Mouse (Mus musculus): Measurements from ENCODE around the gene Gm45521. TPM values are rescaled to one million over a fixed set of nuclear protein-coding genes. Genes with fewer than 3 reads are reported as not detected.

The Gm45521 gene
- not detected in 2 replicates for polyA plus RNA-seq (2016; fragmentation: Nextera tagmentation; extraction: Ambion mirVana)

GRCm38 (mm10) chr14:7957049-7957448 lies at the start of gene Gm45521:
TSS of gene Gm45521 (plus strand) at chr14:7957288.
- H3K27ac ChIP-seq: no peak within 1 kb of the TSS
- ATAC-seq (ENCODE audit: insufficient number of reproducible peaks, insufficient read depth, low FRiP score, low TSS enrichment, low read depth): no peak
- H3K9ac ChIP-seq (replicated peaks): no peak within 1 kb of the TSS
- no peaks in the 10 kb centered on the region; the same call in 1 of the 2 replicates for H3K27me3 ChIP-seq
- H3K4me2 ChIP-seq: no peak within 1 kb of the TSS
- H3K4me1 ChIP-seq (replicated peaks): peaks cover 17% of the 10 kb centered on the region
- peaks cover 2% of the 10 kb centered on the region; the same call in 1 of the 2 replicates for H3K36me3 ChIP-seq
- H3K4me3 ChIP-seq (replicated peaks): no peak within 1 kb of the TSS
- no peaks in the 10 kb centered on the region for H3K9me3 ChIP-seq
- 59% methylated on average over 9 of the region's 9 CpGs for WGBS

GRCm38 (mm10) chr14:7909472-7909871 lies 47.6 kb upstream of the Gm45521 start:
- no peaks in the 10 kb centered on the region for H3K9me3 ChIP-seq
- H3K4me1 ChIP-seq (replicated peaks): peaks cover 30% of the 10 kb centered on the region
- peaks cover 94% of the 10 kb centered on the region for H3K36me3 ChIP-seq
- H3K4me3 ChIP-seq (replicated peaks): no peak overlapping the region
- H3K4me2 ChIP-seq: no peak overlapping the region
- H3K27ac ChIP-seq: no peak overlapping the region
- 0 out of 2 replicates have a peak, but pooled peaks have one; percentile 12 for ATAC-seq (ENCODE audit: insufficient number of reproducible peaks, insufficient read depth, low FRiP score, low TSS enrichment, low read depth)
- WGBS: 63% methylated on average over 10 of the region's 10 CpGs
- no peak overlapping the region for H3K9ac ChIP-seq (replicated peaks)
- H3K27me3 ChIP-seq: no peaks in the 10 kb centered on the region

GRCm38 (mm10) chr14:7913842-7914241 lies 43.2 kb upstream of the Gm45521 start:
- Histone ChIP-seq H3K4me1 (replicated peaks) (peaks cover 32% of the 10 kb centered on the region), H3K36me3 (peaks cover 94% of the 10 kb centered on the region), H3K27me3 (no peaks in the 10 kb centered on the region), H3K9ac (replicated peaks) (no peak overlapping the region), H3K27ac (no peak overlapping the region), H3K9me3 (no peaks in the 10 kb centered on the region), H3K4me3 (replicated peaks) (no peak overlapping the region), H3K4me2 (no peak overlapping the region)
- WGBS: 29% methylated on average over 7 of the region's 7 CpGs
- no peak for ATAC-seq (ENCODE audit: insufficient number of reproducible peaks, insufficient read depth, low FRiP score, low TSS enrichment, low read depth)

GRCm38 (mm10) chr14:7914461-7914860 lies 42.6 kb upstream of the Gm45521 start:
- Histone ChIP-seq H3K9me3 (no peaks in the 10 kb centered on the region), H3K36me3 (peaks cover 95% of the 10 kb centered on the region), H3K27me3 (no peaks in the 10 kb centered on the region), H3K27ac (no peak overlapping the region), H3K9ac (replicated peaks) (no peak overlapping the region), H3K4me3 (replicated peaks) (no peak overlapping the region), H3K4me1 (replicated peaks) (peaks cover 32% of the 10 kb centered on the region), H3K4me2 (no peak overlapping the region)
- 27% methylated on average over 4 of the region's 4 CpGs for WGBS
- no peak for ATAC-seq (ENCODE audit: insufficient number of reproducible peaks, insufficient read depth, low FRiP score, low TSS enrichment, low read depth)

GRCm38 (mm10) chr14:7918150-7918991 lies 38.7 kb upstream of the Gm45521 start:
- Histone ChIP-seq H3K9me3 (no peaks in the 10 kb centered on the region), H3K9ac (replicated peaks) (no peak overlapping the region), H3K4me2 (no peak overlapping the region), H3K27me3 (no peaks in the 10 kb centered on the region), H3K4me1 (replicated peaks) (peaks cover 15% of the 10 kb centered on the region), H3K27ac (no peak overlapping the region), H3K36me3 (peaks cover 94% of the 10 kb centered on the region), H3K4me3 (replicated peaks) (no peak overlapping the region)
- 75% methylated on average over 6 of the region's 6 CpGs for WGBS
- ATAC-seq (ENCODE audit: insufficient number of reproducible peaks, insufficient read depth, low FRiP score, low TSS enrichment, low read depth): no peak

GRCm38 (mm10) chr14:7919309-7919708 lies 37.8 kb upstream of the Gm45521 start:
- Histone ChIP-seq H3K4me2 (no peak overlapping the region), H3K27me3 (no peaks in the 10 kb centered on the region), H3K9me3 (no peaks in the 10 kb centered on the region), H3K9ac (replicated peaks) (no peak overlapping the region), H3K27ac (no peak overlapping the region), H3K4me1 (replicated peaks) (peaks cover 6% of the 10 kb centered on the region), H3K4me3 (replicated peaks) (no peak overlapping the region), H3K36me3 (peaks cover 97% of the 10 kb centered on the region)
- 88% methylated on average over 5 of the region's 5 CpGs for WGBS
- no peak for ATAC-seq (ENCODE audit: insufficient number of reproducible peaks, insufficient read depth, low FRiP score, low TSS enrichment, low read depth)

- H3K4me2 ChIP-seq: no peak overlapping the region
- WGBS: 76% methylated on average over 4 of the region's 4 CpGs
- H3K4me1 ChIP-seq (replicated peaks): peaks cover 2% of the 10 kb centered on the region; the same call in 1 of the 2 replicates
- peaks cover 97% of the 10 kb centered on the region for H3K36me3 ChIP-seq
- no peaks in the 10 kb centered on the region for H3K9me3 ChIP-seq
- H3K27me3 ChIP-seq: no peaks in the 10 kb centered on the region
- no peak overlapping the region for H3K4me3 ChIP-seq (replicated peaks)
- no peak overlapping the region for H3K9ac ChIP-seq (replicated peaks)
- no peak overlapping the region for H3K27ac ChIP-seq
- ATAC-seq (ENCODE audit: insufficient number of reproducible peaks, insufficient read depth, low FRiP score, low TSS enrichment, low read depth): no peak
Observed at GRCm38 (mm10) chr14:7919921-7920320, 37.2 kb upstream of the Gm45521 start.

- 85% methylated on average over 5 of the region's 5 CpGs for WGBS
- Histone ChIP-seq H3K4me2 (no peak overlapping the region), H3K9ac (replicated peaks) (no peak overlapping the region), H3K36me3 (peaks cover 98% of the 10 kb centered on the region), H3K4me1 (replicated peaks) (peaks cover 2% of the 10 kb centered on the region; the same call in 1 of the 2 replicates), H3K27me3 (no peaks in the 10 kb centered on the region), H3K9me3 (no peaks in the 10 kb centered on the region), H3K4me3 (replicated peaks) (no peak overlapping the region), H3K27ac (peak overlapping the region; percentile 41; the same call in 1 of the 2 replicates)
- no peak for ATAC-seq (ENCODE audit: insufficient number of reproducible peaks, insufficient read depth, low FRiP score, low TSS enrichment, low read depth)
Observed at GRCm38 (mm10) chr14:7921459-7921858, 35.6 kb upstream of the Gm45521 start.

GRCm38 (mm10) chr14:7923635-7924034 lies 33.5 kb upstream of the Gm45521 start:
- Histone ChIP-seq H3K4me2 (no peak overlapping the region), H3K27ac (0 out of 2 replicates have a peak overlapping the region, but pooled peaks have one; percentile 29), H3K36me3 (peaks cover 97% of the 10 kb centered on the region), H3K27me3 (no peaks in the 10 kb centered on the region), H3K4me3 (replicated peaks) (no peak overlapping the region), H3K9ac (replicated peaks) (no peak overlapping the region), H3K4me1 (replicated peaks) (peaks cover 2% of the 10 kb centered on the region; the same call in 1 of the 2 replicates), H3K9me3 (no peaks in the 10 kb centered on the region)
- no peak for ATAC-seq (ENCODE audit: insufficient number of reproducible peaks, insufficient read depth, low FRiP score, low TSS enrichment, low read depth)

- ATAC-seq (ENCODE audit: insufficient number of reproducible peaks, insufficient read depth, low FRiP score, low TSS enrichment, low read depth): no peak
- Histone ChIP-seq H3K36me3 (peaks cover 99% of the 10 kb centered on the region), H3K9ac (replicated peaks) (no peak overlapping the region), H3K27me3 (no peaks in the 10 kb centered on the region), H3K4me3 (replicated peaks) (no peak overlapping the region), H3K27ac (no peak overlapping the region), H3K4me2 (no peak overlapping the region), H3K9me3 (no peaks in the 10 kb centered on the region), H3K4me1 (replicated peaks) (no peaks in the 10 kb centered on the region)
- WGBS: 89% methylated on average over 1 of the region's 1 CpGs
Observed at GRCm38 (mm10) chr14:7928362-7928761, 28.7 kb upstream of the Gm45521 start.

- peaks cover 99% of the 10 kb centered on the region for H3K36me3 ChIP-seq
- 89% methylated on average over 7 of the region's 7 CpGs for WGBS
Observed at GRCm38 (mm10) chr14:7929029-7929428, 28.1 kb upstream of the Gm45521 start.

More at GRCm38 (mm10) chr14:7929029-7929428, 28.1 kb upstream of the Gm45521 start:
- Histone ChIP-seq H3K4me1 (replicated peaks) (no peaks in the 10 kb centered on the region), H3K4me2 (no peak overlapping the region), H3K27ac (no peak overlapping the region), H3K9me3 (no peaks in the 10 kb centered on the region), H3K27me3 (no peaks in the 10 kb centered on the region), H3K9ac (replicated peaks) (no peak overlapping the region), H3K4me3 (replicated peaks) (no peak overlapping the region)
- no peak for ATAC-seq (ENCODE audit: insufficient number of reproducible peaks, insufficient read depth, low FRiP score, low TSS enrichment, low read depth)

All from limb, embryonic 12.5 days (tissue).